Mouse (Mus musculus) liver, adult 2 months (tissue): Measurements from ENCODE around the gene Cyth4.

Experiments used
- CTCF ChIP-seq: fragments of 200-500 bp; IDR thresholded peaks from 2 replicates; pipeline ENCODE4 v1.5.1; 2011; ENCODE audit warnings: low read depth, low read length, control low read depth
- POLR2A ChIP-seq: fragments of 200-500 bp; IDR thresholded peaks from 2 replicates; pipeline ENCODE4 v1.6.1; 2011; ENCODE audit warnings: low read length, control low read depth; ENCODE audit not compliant: insufficient read depth; ENCODE audit errors: extremely low read depth

GRCm38 (mm10) chr15:78632387-78632786, 35.5 kb downstream of the Cyth4 start:
- TF ChIP-seq CTCF (no peak), POLR2A (no peak)
